Mouse (Mus musculus) erythroblast, embryonic 14.5 days (primary cell): ENCODE results near the gene Pes1. TPM values are rescaled to one million over a fixed set of nuclear protein-coding genes. Genes with fewer than 3 reads are reported as not detected.
"Not testable (repeated sequence)": the region's sequence is repeated elsewhere in the genome, so short reads cannot be mapped to it uniquely, and the experiment has no call there.

ENCODE experiments used
- H3K27me3 ChIP-seq: 2 replicates; pipeline ENCODE4 v1.6.1; 2012; ENCODE audit warnings: inconsistent platforms; ENCODE audit not compliant: control insufficient read depth
- H3K36me3 ChIP-seq: 2 replicates; pipeline ENCODE4 v1.6.1; 2012; ENCODE audit warnings: mild to moderate bottlenecking, inconsistent platforms; ENCODE audit not compliant: control insufficient read depth
- H3K4me1 ChIP-seq: 2 replicates; pipeline ENCODE4 v1.6.1; 2012; ENCODE audit warnings: inconsistent platforms; ENCODE audit not compliant: control insufficient read depth
- H3K4me3 ChIP-seq: replicated peaks from 2 replicates; pipeline ENCODE3; 2012; ENCODE audit warnings: moderate library complexity, mild to moderate bottlenecking, inconsistent platforms
- H3K9me3 ChIP-seq: 2 replicates; pipeline ENCODE4 v1.6.1; 2012; ENCODE audit warnings: low read length, inconsistent platforms, mixed read lengths; ENCODE audit not compliant: control insufficient read depth
- GATA1 ChIP-seq: IDR thresholded peaks from 2 replicates; pipeline ENCODE4 v1.6.1; 2012; ENCODE audit warnings: low read length, inconsistent platforms, mixed read lengths
- TAL1 ChIP-seq: IDR thresholded peaks from 3 replicates; pipeline ENCODE4 v1.6.1; 2012; ENCODE audit warnings: low read length, inconsistent platforms, mixed read lengths
- polyA plus RNA-seq: library from polyadenylated mRNA; stranded (reverse); fragments of >175 nt; gene quantifications from 2 replicates; pipeline ENCODE4 v1.2.3, GENCODE M21; 2012

The Pes1 gene
- polyA plus RNA-seq, 1 experiment: 1.3 TPM

- no peak for TF ChIP-seq TAL1
- no peak for TF ChIP-seq GATA1
- Histone ChIP-seq H3K27me3 (no peaks in the 10 kb centered on the region), H3K4me1 (peaks cover 9% of the 10 kb centered on the region), H3K36me3 (no peaks in the 10 kb centered on the region), H3K4me3 (peak overlapping the region; percentile 22), H3K9me3 (no peaks in the 10 kb centered on the region)
These were observed 32.8 kb upstream of the Pes1 start for GRCm38 (mm10) chr11:3930931-3931330.

GRCm38 (mm10) chr11:3931511-3932211 is 32.1 kb upstream of the Pes1 start, which contains the start of gene Tcn2:
Gene Tcn2 (minus strand): TSS chr11:3932159.
- Histone ChIP-seq H3K36me3 (no peaks in the 10 kb centered on the region), H3K27me3 (no peaks in the 10 kb centered on the region), H3K4me3 (peak within 1 kb of the TSS; percentile 55), H3K9me3 (no peaks in the 10 kb centered on the region), H3K4me1 (peaks cover 9% of the 10 kb centered on the region)
- TF ChIP-seq GATA1: no peak
- TF ChIP-seq TAL1: no peak

DNA sequence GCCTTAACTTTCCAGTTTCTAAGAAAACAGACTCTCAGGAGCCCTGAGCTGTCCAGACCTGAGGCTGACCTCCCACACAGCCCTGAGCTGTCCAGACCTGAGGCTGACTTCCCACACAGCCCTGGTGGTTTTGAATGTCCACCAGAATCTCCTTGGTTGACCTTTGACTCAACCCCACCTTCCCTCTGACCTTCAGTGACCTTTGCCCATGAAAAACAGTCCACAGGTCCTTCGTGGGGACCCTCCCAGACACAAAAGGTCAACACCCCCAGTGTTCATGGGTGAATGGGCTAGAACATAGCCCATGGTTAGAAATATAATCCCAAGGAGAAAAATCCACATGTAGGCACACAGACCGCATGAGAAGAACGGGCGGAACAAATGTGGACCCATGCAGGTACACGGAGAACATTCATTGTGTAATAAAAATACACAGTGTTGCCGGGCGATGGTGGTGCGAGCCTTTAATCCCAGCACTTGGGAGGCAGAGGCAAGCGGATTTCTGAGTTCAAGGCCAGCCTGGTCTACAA is 30.0 kb upstream of the Pes1 start:
- Histone ChIP-seq H3K4me1 (peaks cover 9% of the 10 kb centered on the region), H3K9me3 (no peaks in the 10 kb centered on the region), H3K36me3 (no peaks in the 10 kb centered on the region), H3K4me3 (no peak overlapping the region), H3K27me3 (no peaks in the 10 kb centered on the region)
- no peak for TF ChIP-seq GATA1
- TF ChIP-seq TAL1: no peak

DNA sequence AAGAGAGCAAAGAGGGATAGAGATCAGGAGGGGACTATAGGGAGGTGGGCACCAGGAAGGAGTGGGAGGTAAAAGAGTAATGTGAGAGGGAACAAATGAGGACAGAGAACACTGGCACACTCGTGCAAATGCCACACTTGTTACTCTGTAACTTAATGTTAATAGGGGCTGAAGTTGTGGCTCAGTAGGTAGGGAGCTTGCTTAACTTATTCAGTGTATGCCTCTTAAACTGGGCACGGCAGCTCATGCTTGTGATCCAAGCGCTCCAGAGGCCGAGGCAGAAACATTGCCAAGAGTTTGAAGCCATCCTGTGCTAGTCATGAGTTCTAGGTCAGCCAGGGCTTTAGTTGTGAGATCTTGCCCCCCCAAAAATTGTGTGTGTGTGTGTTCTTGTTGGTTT is 28.6 kb upstream of the Pes1 start:
- no peaks in the 10 kb centered on the region for H3K9me3 ChIP-seq
- no peak overlapping the region for H3K4me3 ChIP-seq
- H3K36me3 ChIP-seq: no peaks in the 10 kb centered on the region
- H3K4me1 ChIP-seq: peaks cover 9% of the 10 kb centered on the region
- H3K27me3 ChIP-seq: no peaks in the 10 kb centered on the region
- TF ChIP-seq GATA1: no peak

DNA sequence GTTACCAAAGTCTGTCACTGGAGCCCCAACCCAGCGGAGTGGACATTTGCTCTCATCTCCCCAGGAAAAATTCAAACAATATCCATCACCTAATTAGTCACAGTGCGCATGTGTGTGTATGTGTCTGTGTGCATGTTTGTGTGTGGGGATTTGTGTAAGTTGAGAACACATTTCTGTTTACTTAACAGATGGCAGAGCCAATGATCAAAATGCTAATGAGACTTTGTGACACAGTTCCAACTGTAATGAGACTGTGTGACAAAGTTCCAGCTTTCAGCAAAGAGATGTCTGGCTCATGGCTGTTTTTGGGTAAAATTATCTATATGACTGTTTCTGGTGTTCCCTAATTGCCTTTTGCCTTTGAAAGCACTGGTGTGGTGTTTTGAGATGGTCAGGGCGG is 27.5 kb upstream of the Pes1 start:
- no peak overlapping the region for H3K4me3 ChIP-seq
- no peak for TF ChIP-seq TAL1
- TF ChIP-seq GATA1: no peak
- H3K27me3 ChIP-seq: no peaks in the 10 kb centered on the region
- no peaks in the 10 kb centered on the region for H3K9me3 ChIP-seq
- peaks cover 7% of the 10 kb centered on the region for H3K4me1 ChIP-seq
- no peaks in the 10 kb centered on the region for H3K36me3 ChIP-seq

DNA sequence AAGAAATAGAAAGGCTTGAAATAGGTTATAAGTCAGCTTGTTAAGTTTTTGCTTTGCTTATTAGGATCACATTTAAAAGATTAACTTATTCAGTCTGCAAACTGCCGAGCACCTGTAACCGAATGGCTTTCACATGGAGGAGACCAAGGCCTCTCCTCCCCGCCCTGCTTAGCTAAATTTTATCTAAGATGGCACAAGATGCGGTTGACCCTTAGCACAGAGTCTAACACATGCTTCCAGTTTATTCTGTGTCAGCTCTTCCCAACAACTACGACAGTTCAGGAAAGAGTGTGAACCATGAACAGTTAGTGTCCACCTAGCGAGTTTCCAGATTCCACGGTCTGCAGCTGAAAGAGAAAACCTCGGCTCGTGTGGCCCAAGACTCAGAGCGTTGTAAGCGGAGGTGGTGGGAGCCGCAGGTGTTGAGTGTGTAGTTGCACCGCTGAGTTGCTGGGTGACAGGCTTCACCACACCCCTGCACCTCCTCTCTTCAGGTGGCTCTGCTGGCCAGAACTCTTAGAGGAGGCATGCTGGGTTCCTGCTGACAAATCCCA is 26.4 kb upstream of the Pes1 start:
- no peaks in the 10 kb centered on the region for H3K27me3 ChIP-seq
- H3K4me3 ChIP-seq: no peak overlapping the region
- no peaks in the 10 kb centered on the region for H3K4me1 ChIP-seq
- H3K36me3 ChIP-seq: no peaks in the 10 kb centered on the region
- TF ChIP-seq GATA1 (no peak), TAL1 (no peak)
- no peaks in the 10 kb centered on the region for H3K9me3 ChIP-seq

- peaks cover 14% of the 10 kb centered on the region for H3K27me3 ChIP-seq
- H3K4me1 ChIP-seq: no peaks in the 10 kb centered on the region
- H3K9me3 ChIP-seq: no peaks in the 10 kb centered on the region
- no peak overlapping the region for H3K4me3 ChIP-seq
- H3K36me3 ChIP-seq: no peaks in the 10 kb centered on the region
- TF ChIP-seq TAL1 (no peak), GATA1 (no peak)
These were observed 22.4 kb upstream of the Pes1 start for GRCm38 (mm10) chr11:3941371-3941770.

GRCm38 (mm10) chr11:3946386-3946785 is 17.4 kb upstream of the Pes1 start:
- Histone ChIP-seq H3K4me1 (no peaks in the 10 kb centered on the region), H3K36me3 (no peaks in the 10 kb centered on the region), H3K9me3 (no peaks in the 10 kb centered on the region), H3K4me3 (no peak overlapping the region), H3K27me3 (peaks cover 16% of the 10 kb centered on the region)
- no peak for TF ChIP-seq GATA1
- no peak for TF ChIP-seq TAL1

DNA sequence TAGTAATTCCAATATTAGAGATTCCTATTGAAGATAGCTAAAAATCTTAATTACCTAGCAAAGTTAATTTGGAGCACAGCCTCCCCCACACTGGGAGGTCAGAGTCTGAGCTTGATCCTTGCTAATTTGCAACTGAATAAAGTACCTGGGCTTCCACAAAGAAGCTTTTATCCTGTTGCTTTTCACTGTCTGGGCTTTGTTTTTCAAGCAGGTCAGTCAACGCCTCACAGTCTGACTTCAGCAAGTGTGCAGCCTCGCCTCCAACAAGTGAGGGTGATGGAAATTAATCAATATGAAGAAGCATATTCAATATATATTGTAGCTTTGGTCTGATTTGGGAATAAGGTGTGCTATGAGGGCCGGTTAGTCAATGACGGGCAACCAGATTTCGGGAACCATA is 8.9 kb upstream of the Pes1 start:
- H3K9me3 ChIP-seq, H3K36me3 ChIP-seq, H3K27me3 ChIP-seq, H3K4me1 ChIP-seq, H3K4me3 ChIP-seq: not testable (repeated sequence)

GRCm38 (mm10) chr11:3955371-3955770 is 8.4 kb upstream of the Pes1 start:
- H3K4me1 ChIP-seq, H3K4me3 ChIP-seq, H3K27me3 ChIP-seq, H3K9me3 ChIP-seq, H3K36me3 ChIP-seq: not testable (repeated sequence)
